Mouse (Mus musculus): ENCODE results near the gene Foxp1.

Gene Foxp1

GRCm38 (mm10) chr6:98878208-98878607 is 644.3 kb downstream of the Foxp1 start:
- no peak for ATAC-seq (ENCODE audit: low TSS enrichment)

DNA sequence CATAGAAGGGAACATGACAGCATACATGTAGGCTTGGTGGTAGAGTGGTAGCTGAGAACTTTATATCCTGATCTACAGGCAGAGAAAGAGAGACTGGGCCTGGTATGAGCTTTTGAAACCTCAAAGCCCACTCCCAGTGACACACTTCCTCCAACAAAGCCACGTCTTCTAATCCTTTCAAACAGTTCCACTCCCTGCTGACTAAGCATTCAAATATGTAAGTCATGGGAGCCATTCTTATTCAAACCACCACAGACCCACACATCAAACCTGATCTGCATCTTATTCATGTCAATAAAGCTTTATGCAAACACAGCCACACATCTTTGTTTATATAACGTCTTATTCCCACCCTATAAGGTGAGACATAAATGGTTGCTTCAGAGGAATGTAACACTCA is 646.1 kb downstream of the Foxp1 start:
- ATAC-seq (ENCODE audit: low TSS enrichment) = no peak

All from frontal cortex, adult (tissue).